Mouse (Mus musculus) forebrain, embryonic 14.5 days (tissue): ENCODE measurements around the gene Med29. TPM values are rescaled to one million over a fixed set of nuclear protein-coding genes. Genes with fewer than 3 reads are reported as not detected.

Experiments
- ATAC-seq: fragments of 200-750 bp; cut with Nextera tagmentation; 2 replicates; pipeline ENCODE4 v1.8.0; 2017; ENCODE audit warnings: mild to moderate bottlenecking, moderate library complexity
- DNase-seq: peaks from one replicate; pipeline ENCODE4 v3.0.0-alpha.2; 2015; ENCODE audit warnings: low spot score
- H3K27ac ChIP-seq: fragments of 300-500 bp; sonication (generic); 2 replicates; pipeline ENCODE4 v1.5.1; 2014; ENCODE audit warnings: low read depth, mild to moderate bottlenecking, control low read depth, low read length, moderate library complexity
- H3K27me3 ChIP-seq: fragments of 300-500 bp; sonication (generic); replicated peaks from 2 replicates; pipeline ENCODE4 v1.6.1; 2014; ENCODE audit warnings: low read length, control low read depth, mixed read lengths; ENCODE audit not compliant: control insufficient read depth, insufficient read depth
- H3K36me3 ChIP-seq: fragments of 300-500 bp; sonication (generic); 2 replicates; pipeline ENCODE4 v1.6.1; 2014; ENCODE audit warnings: low read length, control low read depth; ENCODE audit not compliant: control insufficient read depth, insufficient read depth
- H3K4me1 ChIP-seq: fragments of 300-500 bp; sonication (generic); 2 replicates; pipeline ENCODE4 v1.6.1; 2014; ENCODE audit warnings: antibody characterized with exemption, low read length, control low read depth; ENCODE audit not compliant: control insufficient read depth, insufficient read depth
- H3K4me2 ChIP-seq: fragments of 300-500 bp; sonication (generic); 2 replicates; pipeline ENCODE4 v1.6.1; 2014; ENCODE audit warnings: mild to moderate bottlenecking, control low read depth, low read length
- H3K4me3 ChIP-seq: fragments of 300-500 bp; sonication (generic); 2 replicates; pipeline ENCODE4 v1.5.1; 2014; ENCODE audit warnings: low read depth, low read length, control low read depth
- H3K9ac ChIP-seq: fragments of 300-500 bp; sonication (generic); 2 replicates; pipeline ENCODE4 v1.6.1; 2014; ENCODE audit warnings: mild to moderate bottlenecking, low read length, control low read depth, moderate library complexity
- H3K9me3 ChIP-seq: fragments of 300-500 bp; sonication (generic); replicated peaks from 2 replicates; pipeline ENCODE4 v1.6.1; 2016; ENCODE audit warnings: low read length, control low read depth, mixed read lengths; ENCODE audit not compliant: control insufficient read depth
- WGBS: fragments of 180-500 bp; shearing (Covaris S2); extraction: QIAGEN DNeasy Blood & Tissue Kit; methylation state at CpG from one replicate; pipeline ENCODE4 v1.1.7; 2014; 5-methylcytosine and 5-hydroxymethylcytosine counted together
- polyA plus RNA-seq: library from polyadenylated mRNA; unstranded; fragments of >200 nt; fragmentation: Nextera tagmentation; extraction: Ambion mirVana; gene quantifications from 2 replicates; pipeline ENCODE4 v1.2.1, GENCODE M21; 2014

The Med29 gene
- polyA plus RNA-seq, 1 experiment from 2014 or later, result 52.9 TPM

DNA sequence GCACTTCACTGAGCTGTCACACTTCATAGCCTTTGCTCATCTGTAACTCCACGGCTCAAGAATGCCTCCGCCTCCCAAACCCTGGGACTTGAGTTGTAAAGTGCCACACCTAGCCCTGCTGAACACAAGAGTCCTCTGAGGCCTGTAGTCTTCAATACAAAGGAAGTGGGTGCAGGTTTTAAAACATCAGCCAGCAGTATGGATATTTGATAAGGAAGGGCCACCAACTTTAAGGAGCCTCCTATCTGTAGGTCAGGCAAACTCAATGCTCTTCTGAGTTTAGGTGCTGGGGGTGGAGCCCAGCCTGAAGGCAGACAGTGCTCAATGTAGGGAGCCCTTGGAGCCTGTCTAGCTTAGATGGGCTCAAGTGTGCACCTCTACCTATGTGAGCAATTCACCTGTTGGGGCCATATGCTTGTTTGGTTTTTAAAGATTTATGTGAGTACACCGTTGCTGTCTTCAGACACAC, 38.4 kb downstream of the Med29 start:
- no peak overlapping the region for H3K9ac ChIP-seq
- no peak overlapping the region for H3K4me3 ChIP-seq
- no peak overlapping the region for H3K27ac ChIP-seq
- peaks cover 15% of the 10 kb centered on the region for H3K4me1 ChIP-seq
- no peaks in the 10 kb centered on the region for H3K9me3 ChIP-seq
- peaks cover 36% of the 10 kb centered on the region for H3K36me3 ChIP-seq
- no peaks in the 10 kb centered on the region for H3K27me3 ChIP-seq
- WGBS, result 93% methylated on average over 3 of the region's 3 CpGs
- H3K4me2 ChIP-seq, result no peak overlapping the region
- ATAC-seq (no peak), DNase-seq (no peak)

DNA sequence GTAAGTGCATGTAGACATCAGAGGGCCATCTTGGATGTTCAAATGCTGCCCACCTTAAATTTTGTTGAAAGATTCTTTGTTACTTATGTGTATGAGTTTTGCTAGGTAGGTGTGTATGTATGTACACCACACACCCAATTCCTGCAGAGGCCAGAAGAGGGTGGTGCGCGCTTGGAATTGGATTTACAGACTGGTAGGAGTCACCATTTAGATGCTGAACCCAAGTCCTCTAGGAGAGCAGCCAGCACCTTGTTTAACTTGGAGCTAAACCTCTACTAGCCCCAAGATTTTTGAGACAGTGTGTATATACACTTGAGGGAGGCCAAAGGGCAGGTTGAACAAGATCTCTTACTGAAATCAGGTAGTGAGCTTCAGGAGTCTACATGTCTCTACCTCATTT, 39.2 kb downstream of the Med29 start:
- Histone ChIP-seq H3K4me1 (peaks cover 15% of the 10 kb centered on the region), H3K27me3 (no peaks in the 10 kb centered on the region), H3K27ac (no peak overlapping the region), H3K4me3 (no peak overlapping the region), H3K9ac (no peak overlapping the region), H3K4me2 (no peak overlapping the region), H3K36me3 (peaks cover 34% of the 10 kb centered on the region), H3K9me3 (no peaks in the 10 kb centered on the region)
- DNase-seq, result no peak
- WGBS, result 96% methylated on average over 2 of the region's 2 CpGs
- ATAC-seq, result no peak

DNA sequence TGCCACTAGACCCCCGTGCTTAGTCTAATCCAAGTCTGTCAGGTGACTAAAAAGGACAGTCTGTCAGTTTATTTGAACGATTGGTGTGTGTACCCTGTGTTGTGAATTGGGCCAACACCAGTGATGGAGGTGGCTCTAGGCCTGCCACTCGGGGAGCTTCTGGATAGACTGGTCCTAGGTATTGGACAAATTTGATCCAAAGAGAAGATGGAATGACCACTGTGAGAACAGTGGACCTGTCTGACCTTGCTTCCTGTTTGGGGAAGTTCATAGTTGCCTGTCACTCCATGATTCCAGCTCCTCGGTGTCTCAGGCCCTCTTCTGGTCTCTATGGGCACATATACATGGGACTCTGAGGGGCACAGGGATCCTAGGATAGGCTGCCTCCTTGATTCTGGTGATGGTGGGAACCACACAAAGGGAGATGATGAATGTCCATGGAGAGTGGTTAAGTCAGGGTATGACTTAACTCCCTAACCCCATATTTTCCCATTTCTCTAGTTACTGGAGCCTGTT, 40.8 kb downstream of the Med29 start:
- WGBS, result 40% methylated on average over 4 of the region's 4 CpGs
- peak overlapping the region; percentile 90 for H3K4me3 ChIP-seq
- DNase-seq, result no peak
- no peaks in the 10 kb centered on the region for H3K9me3 ChIP-seq
- no peak for ATAC-seq
- H3K4me1 ChIP-seq, result peaks cover 12% of the 10 kb centered on the region
- H3K27me3 ChIP-seq, result no peaks in the 10 kb centered on the region
- H3K9ac ChIP-seq, result peak overlapping the region; percentile 94
- peak overlapping the region; percentile 85 for H3K4me2 ChIP-seq
- no peak overlapping the region for H3K27ac ChIP-seq
- H3K36me3 ChIP-seq, result peaks cover 34% of the 10 kb centered on the region

DNA sequence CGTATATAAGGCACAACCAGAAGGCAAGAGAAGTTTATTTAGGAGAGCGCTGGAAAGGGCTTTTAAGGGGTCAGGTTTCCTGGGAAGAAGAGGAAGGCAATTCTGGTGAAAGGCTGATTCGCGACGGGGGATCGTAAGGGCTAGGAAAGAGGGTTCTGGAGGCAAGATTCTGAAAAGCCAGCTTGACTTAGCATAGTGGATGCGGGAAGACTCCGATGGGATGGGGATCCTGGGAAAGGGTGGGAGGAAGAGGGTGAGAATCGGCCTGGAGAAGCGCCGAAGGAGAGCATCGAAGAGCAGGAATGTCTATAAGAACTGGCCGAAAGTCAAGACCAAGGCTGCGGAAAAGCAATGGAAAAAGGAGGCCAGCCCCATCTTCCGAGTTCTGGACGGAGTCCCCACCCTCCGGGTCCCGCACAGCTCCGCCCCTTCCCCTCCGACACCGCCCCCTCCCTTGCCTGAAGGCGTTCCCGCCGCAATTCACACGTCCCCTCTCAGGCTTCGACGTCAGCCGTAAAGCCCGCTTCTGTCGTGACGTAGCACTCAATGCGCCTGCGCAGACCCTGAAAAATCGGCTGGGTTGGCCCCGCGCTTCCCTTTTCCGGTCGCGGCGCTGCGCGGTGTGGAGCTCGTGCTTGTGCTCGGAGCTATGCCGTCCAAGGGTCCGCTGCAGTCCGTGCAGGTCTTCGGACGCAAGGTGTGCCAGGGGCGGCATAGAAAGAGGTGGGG, 42.2 kb downstream of the Med29 start, which contains the start of gene Rps16:
TSS of gene Rps16 (plus strand) at position 498 of the 729 bp plus-strand sequence.
- H3K9ac ChIP-seq, result peak within 1 kb of the TSS; percentile 94
- H3K27me3 ChIP-seq, result no peaks in the 10 kb centered on the region
- H3K4me1 ChIP-seq, result peaks cover 12% of the 10 kb centered on the region
- peak; percentile 95 for ATAC-seq
- no peaks in the 10 kb centered on the region for H3K9me3 ChIP-seq
- H3K4me2 ChIP-seq, result peak within 1 kb of the TSS; percentile 85
- peak within 1 kb of the TSS; percentile 79 for H3K27ac ChIP-seq
- WGBS, result under 1% methylated on average over 49 of the region's 50 CpGs
- peak within 1 kb of the TSS; percentile 90 for H3K4me3 ChIP-seq
- peaks cover 33% of the 10 kb centered on the region for H3K36me3 ChIP-seq
- DNase-seq, result peak; percentile 99

DNA sequence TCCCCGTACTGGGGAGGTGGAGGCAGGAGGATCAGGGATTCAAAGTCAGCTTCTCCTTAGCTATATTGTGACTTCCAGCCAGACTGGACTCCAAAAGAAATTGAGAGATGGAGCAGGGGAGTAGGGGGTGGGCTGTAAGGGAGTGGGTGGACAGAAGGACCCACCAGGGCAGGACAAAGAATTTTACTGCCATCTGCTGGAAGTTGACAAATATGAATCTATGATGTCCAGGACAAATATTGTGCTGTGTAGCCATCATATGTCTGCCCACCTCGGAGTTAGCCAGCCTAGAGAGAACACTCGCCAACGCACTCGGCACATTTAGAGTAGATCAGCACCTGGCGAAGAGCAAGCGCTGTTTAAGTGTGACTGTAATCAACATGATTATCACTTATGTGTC, 43.9 kb downstream of the Med29 start:
- 89% methylated on average over 7 of the region's 7 CpGs for WGBS
- H3K36me3 ChIP-seq, result peaks cover 17% of the 10 kb centered on the region
- H3K27ac ChIP-seq, result no peak overlapping the region
- H3K4me3 ChIP-seq, result no peak overlapping the region
- no peak for ATAC-seq
- H3K9ac ChIP-seq, result no peak overlapping the region
- peak; percentile 31 for DNase-seq
- peaks cover 12% of the 10 kb centered on the region for H3K4me1 ChIP-seq
- H3K27me3 ChIP-seq, result no peaks in the 10 kb centered on the region
- no peaks in the 10 kb centered on the region for H3K9me3 ChIP-seq
- no peak overlapping the region for H3K4me2 ChIP-seq

DNA sequence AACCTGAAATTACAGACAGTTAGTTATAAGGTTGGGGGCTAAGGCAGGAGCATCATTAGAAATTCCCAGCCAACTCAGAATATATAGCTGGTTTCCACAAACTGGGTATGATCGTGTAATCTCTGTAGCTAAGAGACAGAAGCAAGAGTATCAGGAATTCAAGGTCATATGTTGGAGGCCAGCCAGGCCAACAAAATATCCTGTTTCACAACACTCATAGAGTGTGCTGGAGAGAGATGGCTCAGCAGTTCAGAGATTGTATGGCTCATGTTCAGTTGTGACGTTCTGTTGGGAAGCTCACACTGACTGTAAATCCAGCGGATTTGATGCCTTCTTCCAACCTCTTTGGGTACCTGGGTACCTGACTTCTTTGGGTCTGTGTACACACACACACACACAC, 44.8 kb downstream of the Med29 start:
- no peak overlapping the region for H3K9ac ChIP-seq
- H3K27ac ChIP-seq, result no peak overlapping the region
- no peaks in the 10 kb centered on the region for H3K27me3 ChIP-seq
- H3K4me3 ChIP-seq, result no peak overlapping the region
- no peak for ATAC-seq
- H3K36me3 ChIP-seq, result peaks cover 8% of the 10 kb centered on the region
- H3K4me2 ChIP-seq, result no peak overlapping the region
- no peak for DNase-seq
- H3K4me1 ChIP-seq, result peaks cover 12% of the 10 kb centered on the region
- WGBS, result 87% methylated on average over 3 of the region's 3 CpGs
- no peaks in the 10 kb centered on the region for H3K9me3 ChIP-seq

DNA sequence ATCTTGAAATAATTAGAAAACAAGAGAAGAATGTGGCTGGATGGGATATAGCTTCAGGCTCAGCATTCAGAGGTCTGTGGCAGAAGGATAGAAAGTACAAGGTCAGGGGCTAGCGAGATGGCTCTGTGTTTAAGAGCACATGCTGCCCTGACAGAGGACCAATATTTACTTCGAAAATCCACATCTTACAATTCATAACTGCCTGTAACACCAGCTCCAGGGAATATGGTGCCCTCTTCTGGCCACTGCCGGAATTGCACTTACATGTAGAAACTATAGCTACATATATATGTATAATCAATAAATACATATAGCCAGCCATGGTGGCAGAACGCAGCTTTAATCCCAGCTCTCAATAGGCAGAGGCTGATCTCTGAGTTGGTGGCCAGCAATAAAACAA, 47.9 kb downstream of the Med29 start:
- H3K27ac ChIP-seq, result no peak overlapping the region
- H3K27me3 ChIP-seq, result no peaks in the 10 kb centered on the region
- H3K9me3 ChIP-seq, result no peaks in the 10 kb centered on the region
- DNase-seq, result peak; percentile 86
- H3K36me3 ChIP-seq, result no peaks in the 10 kb centered on the region
- WGBS, result 6% methylated on average over 4 of the region's 4 CpGs
- H3K4me2 ChIP-seq, result no peak overlapping the region
- H3K9ac ChIP-seq, result no peak overlapping the region
- peak; percentile 49; the same call in 1 of the 2 replicates for ATAC-seq
- no peak overlapping the region for H3K4me3 ChIP-seq
- H3K4me1 ChIP-seq, result peaks cover under 1% of the 10 kb centered on the region; the same call in 1 of the 2 replicates

DNA sequence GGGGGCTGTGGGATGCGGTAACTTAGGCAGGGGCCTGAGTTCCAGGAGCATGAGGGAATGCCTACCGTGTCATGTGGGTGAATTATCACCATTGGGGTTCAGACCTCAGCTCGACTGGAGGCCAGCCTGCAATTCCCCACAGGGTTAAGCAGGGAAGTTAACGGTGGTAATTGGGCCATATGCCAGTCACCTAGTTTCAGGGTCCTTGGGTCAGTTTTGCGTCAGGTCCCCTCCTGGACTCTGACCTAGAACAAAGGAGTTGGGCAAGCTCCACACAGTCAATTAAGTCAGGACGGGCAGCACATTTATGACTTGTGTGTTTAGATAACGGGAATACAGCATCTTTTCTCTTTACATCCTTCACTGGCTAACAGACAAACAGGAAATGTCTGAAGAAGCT, 51.1 kb downstream of the Med29 start:
- H3K4me1 ChIP-seq, result 0 out of 2 replicates have a peak, but pooled peaks cover 4% of the 10 kb centered on the region
- no peaks in the 10 kb centered on the region for H3K27me3 ChIP-seq
- no peaks in the 10 kb centered on the region for H3K36me3 ChIP-seq
- no peak overlapping the region for H3K9ac ChIP-seq
- H3K27ac ChIP-seq, result no peak overlapping the region
- DNase-seq, result no peak
- WGBS, result 48% methylated on average over 7 of the region's 7 CpGs
- no peak for ATAC-seq
- no peak overlapping the region for H3K4me2 ChIP-seq
- H3K9me3 ChIP-seq, result no peaks in the 10 kb centered on the region
- no peak overlapping the region for H3K4me3 ChIP-seq
